Mouse (Mus musculus): ENCODE data around the gene Ergic1.

DNA sequence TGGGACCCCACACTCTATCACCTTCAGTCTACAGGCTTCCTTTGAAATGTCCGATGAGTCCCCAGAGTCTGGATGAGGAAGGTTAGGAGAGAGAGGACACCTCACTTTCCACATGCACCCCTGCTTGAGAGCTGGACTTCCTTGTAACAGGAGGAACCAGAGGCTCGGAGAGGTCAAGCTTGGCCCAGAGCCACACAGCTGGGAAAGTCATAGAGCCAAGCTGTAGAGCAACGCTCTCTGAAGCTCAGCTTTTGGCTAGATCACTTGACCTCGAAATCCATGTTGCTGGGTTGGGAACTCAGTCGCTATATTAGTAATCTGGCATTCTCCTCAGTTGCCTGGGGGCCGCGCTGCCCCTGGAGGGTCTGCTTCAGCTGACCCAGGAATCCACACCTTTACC lies 15.5 kb downstream of the Ergic1 start:
- no peak for TF ChIP-seq CTCF (IDR thresholded peaks at IDR 0.05; ENCODE audit: extremely low read depth, insufficient read length, insufficient replicate concordance, low read depth, low read length)
- no peak for TF ChIP-seq POLR2A (IDR thresholded peaks at IDR 0.05; ENCODE audit: low read depth, low read length)
